Mouse (Mus musculus): ENCODE results near the gene Eif2b4.

GRCm38 (mm10) chr5:31220448-31221303 lies 27.4 kb upstream of the Eif2b4 start, which contains the start of gene Ppm1g:
- TF ChIP-seq CTCF (IDR thresholded peaks at IDR 0.05; ENCODE audit: control insufficient read depth, insufficient read depth, low read length) (no peak; the same call in 1 of the 2 replicates), POLR2A (IDR thresholded peaks at IDR 0.05; ENCODE audit: borderline replicate concordance, control insufficient read depth, low read depth, low read length) (peak; percentile 99)
